Mouse (Mus musculus): ENCODE results near the gene Cdk17. TPM values are rescaled to one million over a fixed set of nuclear protein-coding genes. Genes with fewer than 3 reads are reported as not detected.

Gene Cdk17
- total RNA-seq (2021): 100 to 1,000 TPM; 207 to 216 TPM
- long read RNA-seq, experiment 1, transcript Cdk17-201 (17 exons, 3,615 nt): major isoform, 308 of 607 reads
- long read RNA-seq, experiment 1, partial matches to known transcripts: 267 of 607 reads
- long read RNA-seq, experiment 1, other reads (novel, unspliced or antisense): 32 of 607 reads
- long read RNA-seq, experiment 2, transcript Cdk17-201 (17 exons, 3,615 nt): major isoform, 182 of 342 reads
- long read RNA-seq, experiment 2, partial matches to known transcripts: 135 of 342 reads
- long read RNA-seq, experiment 2, other reads (novel, unspliced or antisense): 25 of 342 reads

DNA sequence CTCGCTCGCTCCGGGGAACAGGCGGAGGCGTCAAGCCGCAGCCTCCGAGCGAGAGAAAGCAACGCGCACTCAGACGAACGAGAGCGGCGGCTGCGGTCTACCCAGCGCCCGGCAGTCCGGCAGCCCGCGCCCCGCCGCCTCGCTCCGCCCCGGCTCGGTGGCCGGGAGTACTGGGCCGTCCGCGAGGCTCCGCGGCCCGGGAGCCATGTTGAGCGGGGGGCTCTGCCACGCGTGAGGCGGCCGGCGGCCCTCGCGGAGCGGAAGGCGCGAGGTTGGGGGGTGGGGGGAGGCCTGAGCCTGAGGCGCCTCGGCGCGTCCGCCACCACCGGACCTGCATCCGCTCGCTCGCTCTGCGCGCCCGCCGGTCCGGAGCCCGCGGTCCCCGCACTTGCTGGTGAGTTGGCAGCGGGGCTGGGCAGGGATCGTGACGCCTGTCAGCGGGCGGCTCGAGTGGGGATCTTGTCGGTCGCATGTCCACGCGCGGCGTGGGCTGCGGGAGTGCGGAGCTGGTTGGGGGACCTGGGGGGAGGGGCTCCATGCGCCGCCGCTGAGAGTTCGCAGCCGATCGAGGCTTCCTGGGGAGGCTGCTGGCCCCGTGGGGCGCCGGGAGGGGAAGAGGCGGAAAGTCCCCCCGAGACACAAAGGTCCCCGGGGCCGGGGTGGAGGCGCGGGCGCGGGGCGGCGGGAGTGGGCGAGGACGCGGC lies at the start of gene Cdk17:
Gene Cdk17, plus strand, starts transcription at position 69 of the 704 bp plus-strand sequence.
- peak; percentile 66 to 72 for DNase-seq (ENCODE audit: extremely low spot score in 1 of 2, low spot score in 2 of 2)
- TF ChIP-seq CTCF (IDR thresholded peaks at IDR 0.05): no peak
- H3K27ac ChIP-seq: peak within 1 kb of the TSS; percentile 99
- intact Hi-C loops (cut with DNase I): loop anchor here (1.0 to 10.0 kb wide), 6 partner anchors 37 to 294 kb away; partner anchors contain the start of gene Lta4h
- H3K4me3 ChIP-seq: peak within 1 kb of the TSS; percentile 96

DNA sequence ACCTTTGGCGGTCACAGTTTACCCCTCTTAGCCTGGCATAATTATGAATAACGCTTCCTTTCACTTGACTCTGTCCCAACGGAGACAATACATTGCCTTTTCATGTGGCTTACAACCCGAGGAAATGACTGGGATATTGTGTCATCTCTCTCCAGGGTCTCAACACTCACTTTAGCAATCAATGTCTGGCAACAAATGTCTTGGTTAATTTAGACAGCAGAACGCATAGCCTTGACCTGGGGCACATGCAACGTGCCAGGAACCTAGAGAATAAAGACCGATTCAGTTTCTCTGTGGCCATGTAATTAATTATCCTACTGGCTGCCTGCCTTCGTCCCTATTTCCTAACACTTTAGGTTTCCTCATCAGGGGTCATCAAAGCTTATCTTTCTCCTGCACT lies 49.3 kb upstream of the Cdk17 start:
- Histone ChIP-seq H3K27ac (no peak overlapping the region), H3K4me3 (no peak overlapping the region)
- intact Hi-C loops (cut with DNase I): no loop called here
- DNase-seq (ENCODE audit: extremely low spot score in 1 of 2, low spot score in 2 of 2): no peak
- TF ChIP-seq CTCF (IDR thresholded peaks at IDR 0.05): no peak

DNA sequence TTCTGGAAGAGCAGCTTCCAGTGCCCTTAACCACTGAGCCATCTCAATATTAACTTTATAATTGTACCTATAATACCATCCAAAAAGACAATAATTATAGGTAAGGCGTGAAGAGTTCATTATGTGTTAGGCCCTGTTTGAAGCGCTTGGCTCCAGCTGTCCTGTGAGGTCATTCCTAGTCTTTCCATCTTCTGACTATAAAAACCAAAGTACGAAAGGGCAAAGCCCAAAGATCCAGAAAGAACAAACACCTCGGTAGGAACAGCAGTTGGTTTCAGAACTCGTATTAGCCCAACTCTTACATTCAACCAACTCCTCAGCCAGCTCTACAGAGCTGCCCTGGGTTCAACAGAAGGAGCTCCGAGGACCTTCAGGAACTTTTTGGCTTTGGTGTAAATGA lies 48.7 kb upstream of the Cdk17 start:
- no peak for DNase-seq (ENCODE audit: extremely low spot score in 1 of 2, low spot score in 2 of 2)
- TF ChIP-seq CTCF (IDR thresholded peaks at IDR 0.05): no peak
- intact Hi-C loops (cut with DNase I): no loop called here
- no peak overlapping the region for H3K4me3 ChIP-seq
- no peak overlapping the region for H3K27ac ChIP-seq

DNA sequence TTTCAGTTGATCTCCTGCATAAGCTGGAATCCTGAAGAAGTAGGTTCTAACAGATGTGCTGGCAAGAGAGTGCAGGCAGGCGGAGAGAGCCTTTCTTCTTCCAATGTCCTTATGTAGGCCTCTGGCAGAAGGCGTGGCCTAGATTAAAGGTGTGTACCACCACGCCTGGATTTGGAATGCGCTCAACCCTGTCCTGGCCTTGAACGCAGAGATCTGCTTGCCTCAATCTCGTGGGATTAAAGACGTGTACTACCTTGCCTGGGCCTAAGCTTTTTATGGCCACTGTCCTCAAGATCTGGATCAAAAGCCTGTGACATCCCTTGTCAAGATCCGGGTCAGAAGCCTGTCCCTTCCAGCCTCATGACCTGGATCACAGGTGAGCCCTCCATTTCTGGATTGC lies 46.7 kb upstream of the Cdk17 start:
- H3K27ac ChIP-seq: no peak overlapping the region
- no peak overlapping the region for H3K4me3 ChIP-seq
- no peak for DNase-seq (ENCODE audit: extremely low spot score in 1 of 2, low spot score in 2 of 2)
- TF ChIP-seq CTCF (IDR thresholded peaks at IDR 0.05): no peak
- intact Hi-C loops (cut with DNase I): no loop called here

DNA sequence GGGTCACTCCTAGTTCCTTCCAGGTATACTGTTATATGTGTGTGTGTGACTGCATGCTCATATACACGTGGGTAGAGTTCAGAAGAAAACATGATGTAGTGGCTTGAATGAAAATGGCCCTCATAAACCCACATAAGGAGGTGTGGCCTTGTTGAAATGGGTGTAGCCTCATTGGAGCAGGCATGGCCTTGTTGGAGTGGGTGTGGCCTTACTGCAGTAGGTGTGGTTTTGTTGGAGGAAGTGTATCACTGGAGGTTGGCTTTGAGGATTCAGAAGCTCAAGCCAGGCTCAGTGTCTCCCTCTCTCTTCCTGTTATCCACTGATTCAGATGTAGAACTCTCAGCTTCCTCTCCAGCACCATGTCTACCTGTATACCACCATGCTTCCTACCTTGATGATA lies 45.9 kb upstream of the Cdk17 start:
- no peak for TF ChIP-seq CTCF (IDR thresholded peaks at IDR 0.05)
- intact Hi-C loops (cut with DNase I): no loop called here

DNA sequence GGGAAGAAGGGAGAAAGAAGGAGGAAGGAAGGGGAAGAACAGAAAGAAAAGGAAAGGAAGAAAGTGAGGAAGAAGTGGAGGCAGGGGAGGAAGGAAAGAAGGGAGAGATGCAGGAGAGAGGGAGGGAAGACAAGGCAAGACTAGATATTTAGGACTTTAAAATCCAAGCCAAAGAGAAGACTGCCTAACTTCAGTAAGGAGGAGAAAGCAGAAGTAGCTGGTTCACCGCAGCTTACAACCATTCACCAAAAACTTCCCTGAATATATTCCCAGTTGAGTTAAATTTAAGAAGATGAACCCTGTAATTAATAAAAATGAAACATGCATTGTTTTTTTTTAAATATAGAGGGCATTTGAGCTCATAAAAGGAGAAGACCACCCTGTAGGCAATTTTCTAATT lies 44.9 kb upstream of the Cdk17 start:
- no peak overlapping the region for H3K27ac ChIP-seq
- intact Hi-C loops (cut with DNase I): no loop called here
- no peak overlapping the region for H3K4me3 ChIP-seq
- DNase-seq (ENCODE audit: extremely low spot score in 1 of 2, low spot score in 2 of 2): no peak
- TF ChIP-seq CTCF (IDR thresholded peaks at IDR 0.05): no peak

More for the DNA sequence above, 45.9 kb upstream of the Cdk17 start:
- Histone ChIP-seq H3K4me3 (no peak overlapping the region), H3K27ac (no peak overlapping the region)
- DNase-seq (ENCODE audit: extremely low spot score in 1 of 2, low spot score in 2 of 2): no peak

DNA sequence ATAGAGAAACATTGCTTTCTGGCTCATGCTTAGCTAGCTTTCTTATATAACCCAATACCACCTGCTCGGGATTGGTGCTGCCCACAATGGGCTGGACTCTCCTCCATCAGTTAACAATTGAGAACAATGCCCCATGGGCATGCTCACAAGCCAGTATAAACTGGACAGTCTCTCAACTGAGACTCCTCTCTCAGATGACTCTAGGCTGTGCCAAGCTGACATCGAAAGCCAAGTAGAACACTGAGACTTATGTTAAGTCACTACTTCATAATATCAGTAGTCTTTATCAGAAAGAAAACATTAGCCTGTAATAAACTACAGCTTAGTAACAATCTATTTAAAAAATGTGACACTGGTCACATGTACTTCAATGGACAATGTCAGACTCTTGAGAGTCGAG lies 44.0 kb upstream of the Cdk17 start:
- no peak for DNase-seq (ENCODE audit: extremely low spot score in 1 of 2, low spot score in 2 of 2)
- Histone ChIP-seq H3K27ac (no peak overlapping the region), H3K4me3 (no peak overlapping the region)
- no peak for TF ChIP-seq CTCF (IDR thresholded peaks at IDR 0.05)
- intact Hi-C loops (cut with DNase I): no loop called here

DNA sequence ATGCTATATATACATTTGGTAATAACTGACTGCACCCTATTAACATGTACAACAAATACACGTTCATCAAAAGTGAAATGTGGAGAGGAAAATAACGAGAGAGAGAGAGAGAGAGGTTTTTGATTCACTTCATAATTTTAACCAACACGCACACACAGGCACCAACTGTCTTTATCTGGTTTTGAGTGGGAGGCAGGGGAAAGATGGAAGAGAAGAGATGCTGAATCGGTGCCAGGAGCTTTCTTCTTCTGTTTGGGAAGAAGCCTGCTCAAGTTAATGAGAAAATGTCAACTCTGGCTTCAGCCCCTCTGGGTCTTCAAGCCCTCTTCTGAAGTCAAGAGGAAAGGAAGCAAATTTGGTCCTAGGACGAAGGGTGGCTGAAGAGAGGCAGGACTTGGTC lies 40.9 kb upstream of the Cdk17 start:
- peak overlapping the region; percentile 69 for H3K27ac ChIP-seq
- no peak overlapping the region for H3K4me3 ChIP-seq
- peak; percentile 29 to 38 for DNase-seq (ENCODE audit: extremely low spot score in 1 of 2, low spot score in 2 of 2)
- intact Hi-C loops (cut with DNase I): no loop called here
- no peak for TF ChIP-seq CTCF (IDR thresholded peaks at IDR 0.05)

DNA sequence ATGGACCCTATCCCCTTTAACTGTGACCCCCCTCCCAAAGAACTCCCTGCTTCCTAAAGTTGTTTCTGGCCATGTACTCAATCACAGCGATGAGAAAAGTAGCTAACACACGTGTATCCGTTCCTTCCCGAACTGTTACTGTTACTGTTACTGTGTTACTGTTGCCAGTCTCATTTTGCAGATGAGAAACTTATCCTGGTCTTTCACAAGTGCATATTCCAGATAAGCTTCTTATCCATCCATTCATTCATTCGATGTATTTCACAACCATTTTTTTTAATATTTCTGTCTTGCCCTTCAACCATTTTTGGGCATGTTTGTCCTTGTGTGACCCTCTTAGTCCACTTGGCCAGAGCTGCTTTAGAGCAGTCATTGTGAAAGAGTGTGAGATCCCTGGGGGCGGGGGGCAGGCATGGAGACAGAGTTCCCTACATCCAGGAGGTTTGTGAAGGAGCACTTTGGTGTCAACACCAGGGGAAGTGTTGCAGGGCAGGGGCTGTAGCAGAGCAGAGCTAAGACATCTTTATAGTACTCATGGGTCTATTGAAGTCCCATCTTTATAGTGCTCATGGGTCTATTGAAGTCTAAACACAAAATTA lies 39.3 kb upstream of the Cdk17 start:
- no peak overlapping the region for H3K27ac ChIP-seq
- DNase-seq (ENCODE audit: extremely low spot score in 1 of 2, low spot score in 2 of 2): no peak
- intact Hi-C loops (cut with DNase I): no loop called here
- no peak overlapping the region for H3K4me3 ChIP-seq
- no peak for TF ChIP-seq CTCF (IDR thresholded peaks at IDR 0.05)

DNA sequence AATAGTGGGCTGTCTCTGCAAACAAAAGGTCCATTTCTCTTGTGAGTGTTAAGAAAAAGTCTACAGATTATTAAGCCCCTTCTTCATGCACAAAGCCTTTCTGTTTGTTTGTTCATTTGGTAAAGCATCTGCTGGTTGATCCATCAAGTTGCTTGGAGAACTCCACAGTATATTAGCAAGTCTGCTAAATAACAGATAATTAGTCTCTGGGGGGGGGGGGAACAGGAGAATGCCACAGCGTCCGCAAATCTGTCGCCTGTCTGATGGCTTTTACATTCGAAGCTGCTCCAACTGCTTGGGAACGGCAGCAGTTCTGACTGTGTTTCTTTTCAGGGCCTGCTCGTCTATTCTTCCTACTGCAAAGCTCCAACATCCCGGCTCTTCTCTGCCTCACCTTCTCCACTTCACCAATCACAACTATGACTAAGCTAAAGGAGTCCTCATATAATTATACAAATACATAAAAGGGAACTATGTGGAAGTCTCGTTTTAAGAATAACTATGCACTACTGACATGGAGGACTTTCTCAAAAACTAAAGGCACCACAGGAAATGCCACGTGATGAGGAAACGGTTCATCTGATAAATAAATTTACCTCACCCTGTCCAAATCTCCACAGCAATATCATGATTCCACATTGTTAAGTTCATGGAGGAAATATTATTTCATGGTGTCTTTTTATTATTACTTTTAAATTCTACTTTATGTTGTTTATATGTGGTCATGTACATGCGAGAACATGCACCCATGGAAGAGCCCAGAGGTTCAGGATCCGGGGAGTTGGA lies 38.1 kb upstream of the Cdk17 start:
- Histone ChIP-seq H3K4me3 (no peak overlapping the region), H3K27ac (no peak overlapping the region)
- DNase-seq (ENCODE audit: extremely low spot score in 1 of 2, low spot score in 2 of 2): no peak
- intact Hi-C loops (cut with DNase I): loop anchor here (2.0 kb wide), 1 partner anchor 40 kb away; no protein-coding TSS in a partner anchor
- no peak for TF ChIP-seq CTCF (IDR thresholded peaks at IDR 0.05)

DNA sequence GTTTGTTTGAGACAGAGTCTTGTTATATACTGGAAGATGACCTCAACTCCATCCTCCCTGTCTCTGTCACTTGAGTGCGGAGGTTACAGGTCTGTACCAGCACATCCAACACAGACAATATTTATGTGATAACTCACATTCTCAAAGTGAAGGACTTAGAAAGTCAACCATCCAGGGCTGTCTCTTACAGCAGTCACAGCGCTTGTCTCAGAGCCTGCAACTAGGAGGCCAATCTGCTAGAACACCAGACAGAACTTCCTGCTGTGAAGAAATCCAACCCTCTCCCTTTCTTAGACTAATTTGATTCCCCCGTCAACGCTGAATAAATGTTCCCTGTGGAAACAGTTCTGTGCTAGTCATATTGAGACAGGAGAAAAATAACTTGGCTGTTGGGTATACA lies 37.4 kb upstream of the Cdk17 start:
- intact Hi-C loops (cut with DNase I): loop anchor here (2.0 kb wide), 1 partner anchor 41 kb away; no protein-coding TSS in a partner anchor
- no peak overlapping the region for H3K27ac ChIP-seq
- DNase-seq (ENCODE audit: extremely low spot score in 1 of 2, low spot score in 2 of 2): no peak
- no peak overlapping the region for H3K4me3 ChIP-seq
- no peak for TF ChIP-seq CTCF (IDR thresholded peaks at IDR 0.05)

Data from left cerebral cortex, adult 2 months (tissue).